Mouse (Mus musculus): ENCODE measurements around the gene Ccdc170. TPM values are rescaled to one million over a fixed set of nuclear protein-coding genes. Genes with fewer than 3 reads are reported as not detected.
"Not testable (repeated sequence)": the region's sequence is repeated elsewhere in the genome, so short reads cannot be mapped to it uniquely, and the experiment has no call there.

Gene Ccdc170
- polyA plus RNA-seq, 1 experiment from 2014 or later: 0.06 TPM

GRCm38 (mm10) chr10:4601612-4602011, 119.3 kb downstream of the Ccdc170 start:
- H3K9ac ChIP-seq (replicated peaks; ENCODE audit: low read length); H3K4me2 ChIP-seq (ENCODE audit: low read depth, low read length); H3K36me3 ChIP-seq (replicated peaks; ENCODE audit: control insufficient read depth, insufficient read depth, low read depth, low read length); H3K4me1 ChIP-seq (ENCODE audit: control insufficient read depth, insufficient read depth, low read length); ATAC-seq (replicated peaks; ENCODE audit: insufficient number of reproducible peaks, low FRiP score, low TSS enrichment, low read depth); H3K4me3 ChIP-seq (ENCODE audit: low read depth, low read length); H3K27ac ChIP-seq (replicated peaks; ENCODE audit: low read depth, low read length); H3K9me3 ChIP-seq (replicated peaks; ENCODE audit: control insufficient read depth, low read length); H3K27me3 ChIP-seq (ENCODE audit: control insufficient read depth, insufficient read depth, low read length); DNase-seq (ENCODE audit: low spot score): not testable (repeated sequence)

DNA sequence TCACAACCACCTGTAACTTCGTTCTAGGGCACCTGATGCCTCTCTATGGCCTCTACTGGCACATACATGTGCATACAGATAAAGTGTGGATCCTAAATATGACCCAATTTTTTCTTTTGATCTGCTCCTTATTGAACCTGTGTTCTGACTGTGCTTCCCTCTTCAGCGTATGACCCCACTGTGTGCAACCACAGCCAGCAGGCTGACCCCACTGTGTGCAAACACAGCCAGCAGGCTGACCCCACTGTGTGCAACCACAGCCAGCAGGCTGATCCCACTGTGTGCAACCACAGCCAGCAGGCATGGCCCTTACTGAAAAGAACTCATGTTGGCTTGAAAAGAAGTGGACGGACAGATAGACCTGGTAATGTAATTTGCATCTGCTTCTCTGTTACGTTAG, 120.2 kb downstream of the Ccdc170 start:
- Histone ChIP-seq H3K27ac (replicated peaks; ENCODE audit: low read depth, low read length) (no peak overlapping the region), H3K4me1 (ENCODE audit: control insufficient read depth, insufficient read depth, low read length) (no peaks in the 10 kb centered on the region), H3K27me3 (ENCODE audit: control insufficient read depth, insufficient read depth, low read length) (no peaks in the 10 kb centered on the region), H3K4me3 (ENCODE audit: low read depth, low read length) (no peak overlapping the region), H3K4me2 (ENCODE audit: low read depth, low read length) (no peak overlapping the region), H3K9ac (replicated peaks; ENCODE audit: low read length) (no peak overlapping the region), H3K9me3 (replicated peaks; ENCODE audit: control insufficient read depth, low read length) (no peaks in the 10 kb centered on the region), H3K36me3 (replicated peaks; ENCODE audit: control insufficient read depth, insufficient read depth, low read depth, low read length) (no peaks in the 10 kb centered on the region)
- ATAC-seq (replicated peaks; ENCODE audit: insufficient number of reproducible peaks, low FRiP score, low TSS enrichment, low read depth): no peak
- DNase-seq (ENCODE audit: low spot score): no peak
- WGBS: 74% methylated on average over 4 of the region's 4 CpGs

DNA sequence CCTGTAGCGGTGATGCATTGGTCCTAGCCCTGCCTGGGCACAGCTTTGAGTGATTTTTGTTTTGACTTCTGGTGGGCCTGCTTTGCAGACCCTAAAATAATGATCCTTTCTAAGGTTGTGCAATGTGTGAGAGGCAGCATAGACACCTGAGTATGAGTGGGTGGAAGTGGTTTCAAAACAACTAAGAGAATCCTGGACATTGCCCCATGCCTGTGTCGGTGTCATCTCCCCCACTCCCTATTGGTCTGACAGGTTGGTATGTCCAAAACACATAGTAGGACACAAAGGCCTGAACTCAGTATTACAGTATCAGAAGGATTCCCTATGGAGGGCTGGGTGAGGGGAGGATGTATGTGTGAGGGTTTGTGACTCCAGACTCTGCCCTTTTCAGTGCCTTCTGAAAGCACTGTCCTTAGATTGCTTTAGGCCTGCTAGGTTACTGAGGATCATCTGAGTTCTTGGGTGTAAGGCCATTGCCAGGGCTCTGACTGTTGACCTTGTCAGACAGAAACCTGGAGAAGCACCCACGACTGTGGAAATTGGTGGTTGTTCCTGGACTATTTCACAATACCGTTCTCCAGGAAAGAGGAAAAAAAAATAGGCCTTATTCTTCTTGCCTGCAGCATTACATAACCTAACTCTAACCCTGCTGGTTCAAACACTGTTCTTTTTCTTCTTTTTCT, 122.4 kb downstream of the Ccdc170 start:
- Histone ChIP-seq H3K27me3 (ENCODE audit: control insufficient read depth, insufficient read depth, low read length) (no peaks in the 10 kb centered on the region), H3K4me2 (ENCODE audit: low read depth, low read length) (no peak overlapping the region), H3K4me3 (ENCODE audit: low read depth, low read length) (no peak overlapping the region), H3K9me3 (replicated peaks; ENCODE audit: control insufficient read depth, low read length) (no peaks in the 10 kb centered on the region), H3K36me3 (replicated peaks; ENCODE audit: control insufficient read depth, insufficient read depth, low read depth, low read length) (no peaks in the 10 kb centered on the region), H3K9ac (replicated peaks; ENCODE audit: low read length) (no peak overlapping the region), H3K27ac (replicated peaks; ENCODE audit: low read depth, low read length) (no peak overlapping the region), H3K4me1 (ENCODE audit: control insufficient read depth, insufficient read depth, low read length) (no peaks in the 10 kb centered on the region)
- ATAC-seq (replicated peaks; ENCODE audit: insufficient number of reproducible peaks, low FRiP score, low TSS enrichment, low read depth) (no peak), DNase-seq (ENCODE audit: low spot score) (no peak)
- 76% methylated on average over 4 of the region's 4 CpGs for whole genome bisulfite sequencing

- Histone ChIP-seq H3K9ac (replicated peaks; ENCODE audit: low read length) (no peak overlapping the region), H3K27me3 (ENCODE audit: control insufficient read depth, insufficient read depth, low read length) (no peaks in the 10 kb centered on the region), H3K36me3 (replicated peaks; ENCODE audit: control insufficient read depth, insufficient read depth, low read depth, low read length) (no peaks in the 10 kb centered on the region), H3K27ac (replicated peaks; ENCODE audit: low read depth, low read length) (no peak overlapping the region), H3K4me3 (ENCODE audit: low read depth, low read length) (no peak overlapping the region), H3K4me1 (ENCODE audit: control insufficient read depth, insufficient read depth, low read length) (no peaks in the 10 kb centered on the region), H3K9me3 (replicated peaks; ENCODE audit: control insufficient read depth, low read length) (no peaks in the 10 kb centered on the region), H3K4me2 (ENCODE audit: low read depth, low read length) (no peak overlapping the region)
- no peak for ATAC-seq (replicated peaks; ENCODE audit: insufficient number of reproducible peaks, low FRiP score, low TSS enrichment, low read depth)
- 67% methylated on average over 2 of the region's 2 CpGs for WGBS
- DNase-seq (ENCODE audit: low spot score): no peak
Measured at GRCm38 (mm10) chr10:4610234-4610633, 127.9 kb downstream of the Ccdc170 start.

DNA sequence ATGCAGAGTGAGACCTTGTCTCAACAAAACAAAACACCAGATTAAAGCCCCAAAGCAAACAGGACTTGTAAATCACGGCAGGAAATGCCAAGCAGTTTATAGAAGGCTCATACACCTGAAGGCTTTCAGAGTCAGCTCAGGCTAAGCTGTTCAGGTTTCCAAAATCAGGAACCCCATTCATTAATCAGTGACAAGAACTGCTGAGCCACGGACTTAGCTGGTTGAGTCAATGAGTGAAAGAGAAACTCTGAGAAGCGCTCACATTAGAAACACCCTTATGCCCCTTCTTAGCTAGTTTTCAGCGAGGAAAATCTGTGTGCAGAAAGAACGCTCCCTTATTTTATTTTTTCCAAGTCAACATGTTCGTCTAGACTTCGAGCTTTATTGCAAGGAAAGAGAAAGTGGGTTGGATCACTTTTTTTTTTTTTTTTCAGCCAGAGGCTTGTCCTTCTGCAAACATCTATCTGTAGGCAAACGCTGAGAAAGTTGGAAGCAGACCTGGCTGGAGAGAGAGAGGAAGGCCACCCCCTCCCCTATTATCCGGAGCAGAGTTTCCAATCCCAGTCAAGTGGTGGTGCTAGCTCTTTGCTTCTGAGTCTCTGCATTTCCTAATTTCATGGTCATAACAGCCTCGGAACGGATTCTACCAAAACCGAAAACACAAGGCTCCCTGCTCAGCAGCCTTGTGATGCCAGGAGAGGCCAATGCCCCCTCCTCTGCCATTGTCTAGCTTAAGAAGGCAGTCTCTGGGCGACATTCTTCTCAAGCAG, 129.3 kb downstream of the Ccdc170 start, which contains the start of gene Esr1:
Gene Esr1 (plus strand): TSS at position 208 of the 770 bp plus-strand sequence.
- H3K9me3 ChIP-seq (replicated peaks; ENCODE audit: control insufficient read depth, low read length): no peaks in the 10 kb centered on the region
- H3K27me3 ChIP-seq (ENCODE audit: control insufficient read depth, insufficient read depth, low read length): no peaks in the 10 kb centered on the region
- no peak within 1 kb of the TSS for H3K4me3 ChIP-seq (ENCODE audit: low read depth, low read length)
- WGBS: 44% methylated on average over 13 of the region's 13 CpGs
- H3K36me3 ChIP-seq (replicated peaks; ENCODE audit: control insufficient read depth, insufficient read depth, low read depth, low read length): no peaks in the 10 kb centered on the region
- no peak within 1 kb of the TSS for H3K9ac ChIP-seq (replicated peaks; ENCODE audit: low read length)
- H3K4me2 ChIP-seq (ENCODE audit: low read depth, low read length): no peak within 1 kb of the TSS
- H3K4me1 ChIP-seq (ENCODE audit: control insufficient read depth, insufficient read depth, low read length): no peaks in the 10 kb centered on the region
- no peak within 1 kb of the TSS for H3K27ac ChIP-seq (replicated peaks; ENCODE audit: low read depth, low read length)
- ATAC-seq (replicated peaks; ENCODE audit: insufficient number of reproducible peaks, low FRiP score, low TSS enrichment, low read depth): no peak
- DNase-seq (ENCODE audit: low spot score): peak; percentile 11

Other genes starting within 250 kb of the Ccdc170 start
- 24.4 and 27.9 TPM in 2 replicates for gene Akap12, start 216.1 kb upstream of the Ccdc170 start, polyA plus RNA-seq (2014; fragmentation: Nextera tagmentation; extraction: Ambion mirVana)
- 20.3 and 23.3 TPM in 2 replicates for gene Zbtb2, start 94.4 kb upstream of the Ccdc170 start, polyA plus RNA-seq (2014; fragmentation: Nextera tagmentation; extraction: Ambion mirVana)
- 52.7 and 53.0 TPM in 2 replicates for gene Rmnd1, start 50.1 kb upstream of the Ccdc170 start, polyA plus RNA-seq (2014; fragmentation: Nextera tagmentation; extraction: Ambion mirVana)
- 25.5 and 29.3 TPM in 2 replicates for gene Armt1, start 50.0 kb upstream of the Ccdc170 start, polyA plus RNA-seq (2014; fragmentation: Nextera tagmentation; extraction: Ambion mirVana)
- 0.10 TPM in 1 of 2 replicates, not detected in the other for gene Esr1, start 129.1 kb downstream of the Ccdc170 start, polyA plus RNA-seq (2014; fragmentation: Nextera tagmentation; extraction: Ambion mirVana)

Measured in embryonic facial prominence, embryonic 11.5 days (tissue).